Mouse (Mus musculus): ENCODE results near the gene Tmem270.

The Tmem270 gene

GRCm38 (mm10) chr5:134887447-134888335 is 18.8 kb downstream of the Tmem270 start:
- DNase-seq (ENCODE audit: low spot score), result no peak

GRCm38 (mm10) chr5:134883077-134883476 is 23.5 kb downstream of the Tmem270 start:
- no peak for DNase-seq (ENCODE audit: low spot score)

GRCm38 (mm10) chr5:134876801-134877200 is 29.7 kb downstream of the Tmem270 start:
- DNase-seq (ENCODE audit: low spot score), result no peak

- no peak for DNase-seq (ENCODE audit: low spot score)
Measured at GRCm38 (mm10) chr5:134875245-134875644, 31.3 kb downstream of the Tmem270 start.

GRCm38 (mm10) chr5:134873956-134874879 is 32.3 kb downstream of the Tmem270 start:
- DNase-seq (ENCODE audit: low spot score), result no peak

GRCm38 (mm10) chr5:134873034-134873433 is 33.5 kb downstream of the Tmem270 start:
- no peak for DNase-seq (ENCODE audit: low spot score)

GRCm38 (mm10) chr5:134872597-134872996 is 33.9 kb downstream of the Tmem270 start:
- no peak for DNase-seq (ENCODE audit: low spot score)

- DNase-seq (ENCODE audit: low spot score), result peak; percentile 47
Measured at GRCm38 (mm10) chr5:134868506-134868905, 38.0 kb downstream of the Tmem270 start.

- DNase-seq (ENCODE audit: low spot score), result peak; percentile 37
Measured at GRCm38 (mm10) chr5:134867320-134868144, 39.0 kb downstream of the Tmem270 start.

- DNase-seq (ENCODE audit: low spot score), result peak; percentile 15
Measured at GRCm38 (mm10) chr5:134865158-134865557, 41.4 kb downstream of the Tmem270 start.

GRCm38 (mm10) chr5:134861902-134862497 is 44.5 kb downstream of the Tmem270 start:
- DNase-seq (ENCODE audit: low spot score), result no peak

GRCm38 (mm10) chr5:134859193-134859592 is 47.3 kb downstream of the Tmem270 start:
- no peak for DNase-seq (ENCODE audit: low spot score)

- no peak for DNase-seq (ENCODE audit: low spot score)
Measured at GRCm38 (mm10) chr5:134858378-134858777, 48.2 kb downstream of the Tmem270 start.

- no peak for DNase-seq (ENCODE audit: low spot score)
Measured at GRCm38 (mm10) chr5:134852873-134853272, 53.7 kb downstream of the Tmem270 start.

All from adipocyte (in vitro differentiated cells).